Mouse (Mus musculus) testis, adult 2 months (tissue): Measurements from ENCODE around the gene Josd2.

ENCODE experiments used
- CTCF ChIP-seq: fragments of 200-500 bp; IDR thresholded peaks from 2 replicates; pipeline ENCODE4 v1.5.1; 2012; ENCODE audit warnings: low read depth, mild to moderate bottlenecking, inconsistent platforms, low read length, moderate library complexity; ENCODE audit not compliant: control insufficient read depth, insufficient read depth, insufficient replicate concordance
- POLR2A ChIP-seq: fragments of 200-500 bp; IDR thresholded peaks from 2 replicates; pipeline ENCODE4 v1.6.1; 2012; ENCODE audit warnings: low read depth, mild to moderate bottlenecking, inconsistent platforms, low read length, moderate library complexity; ENCODE audit not compliant: control insufficient read depth

DNA sequence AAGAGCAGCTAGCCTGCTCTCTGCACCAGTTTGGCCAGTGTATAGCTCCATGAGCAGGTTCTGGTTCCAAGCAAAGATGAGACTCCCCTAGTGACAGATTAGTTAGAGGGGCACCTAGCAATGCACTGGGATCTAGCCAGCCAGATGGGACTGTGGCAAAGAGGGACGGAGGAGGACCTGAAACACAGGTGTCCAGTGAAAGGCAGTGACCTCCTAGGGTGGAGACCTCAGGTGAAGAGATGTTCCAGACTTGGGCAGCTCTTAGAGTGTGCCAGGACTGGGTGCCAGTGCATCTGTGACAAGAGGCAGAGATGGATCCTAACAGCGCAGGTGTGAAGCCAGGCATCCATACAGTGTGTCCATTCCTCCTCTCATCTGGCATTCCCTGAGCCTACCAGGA, 28.1 kb upstream of the Josd2 start:
- TF ChIP-seq CTCF = no peak
- TF ChIP-seq POLR2A = no peak
